Mouse (Mus musculus) v-Abl transformed pro-B cells (cell line): ENCODE results near the gene Zdhhc16.
"Not testable (repeated sequence)": the region's sequence is repeated elsewhere in the genome, so short reads cannot be mapped to it uniquely, and the experiment has no call there.

Experiments
- in situ Hi-C, 2 experiments: fragments of 400-800 bp; cut with MboI; formaldehyde crosslinking; loops; one replicate each; pipeline ENCODE4 v1.15.1; 2025; ENCODE audit not compliant: unreplicated experiment in 2 of 2

Zdhhc16 gene

DNA sequence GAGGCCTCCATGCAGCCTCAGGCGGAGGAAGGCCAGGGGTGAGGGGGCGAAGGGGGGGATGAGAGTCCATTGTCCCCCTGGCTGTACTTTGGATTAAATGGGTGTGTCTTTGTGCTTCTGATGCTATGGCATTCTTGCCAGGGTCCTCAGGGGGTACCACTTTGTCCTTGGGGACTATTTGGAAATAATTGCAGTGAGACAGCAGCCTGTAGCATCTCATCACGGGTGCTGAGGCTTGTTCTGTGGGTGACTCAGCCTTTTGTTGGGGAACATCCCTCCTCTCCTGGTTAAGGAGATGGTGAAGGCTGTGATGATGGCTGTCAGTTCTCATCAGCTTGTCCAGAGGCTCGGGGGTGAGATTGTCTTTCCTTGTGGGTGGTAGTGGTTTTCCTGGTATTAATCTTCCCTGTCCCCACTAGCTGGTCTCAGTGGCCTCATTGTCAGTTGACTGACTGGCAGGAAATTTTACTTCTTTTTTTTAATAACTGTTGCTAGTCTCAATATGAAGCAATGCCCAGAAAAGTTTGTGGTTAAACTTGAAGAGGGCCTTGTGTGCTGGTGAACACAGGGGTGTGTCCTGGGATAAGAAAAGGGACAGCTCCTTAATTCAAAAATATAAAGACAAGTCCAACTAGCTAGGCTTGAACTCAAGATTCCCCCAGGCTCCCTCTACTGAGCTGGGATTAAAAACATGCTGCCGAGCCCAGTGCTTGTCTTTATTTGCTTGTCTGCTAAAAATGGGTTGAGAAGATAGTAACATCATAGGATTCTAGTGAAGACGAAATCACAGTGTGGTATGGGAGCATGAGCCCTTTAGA, 19.3 kb upstream of the Zdhhc16 start:
- in situ Hi-C loops = no loop called here

DNA sequence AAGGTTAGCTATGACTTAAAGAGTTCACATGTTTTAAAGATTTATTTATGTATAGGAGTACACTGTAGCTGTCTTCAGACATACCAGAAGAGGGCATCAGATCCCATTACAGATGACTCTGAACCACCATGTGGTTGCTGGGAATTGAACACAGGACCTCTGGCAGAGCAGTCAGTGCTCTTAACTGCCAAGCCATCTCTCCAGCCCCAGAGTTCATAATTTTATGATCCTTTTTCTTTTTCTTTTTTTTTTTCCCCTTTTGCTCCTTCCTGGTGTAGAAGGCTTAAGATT, 18.7 kb upstream of the Zdhhc16 start:
- in situ Hi-C loops = not testable (repeated sequence)

DNA sequence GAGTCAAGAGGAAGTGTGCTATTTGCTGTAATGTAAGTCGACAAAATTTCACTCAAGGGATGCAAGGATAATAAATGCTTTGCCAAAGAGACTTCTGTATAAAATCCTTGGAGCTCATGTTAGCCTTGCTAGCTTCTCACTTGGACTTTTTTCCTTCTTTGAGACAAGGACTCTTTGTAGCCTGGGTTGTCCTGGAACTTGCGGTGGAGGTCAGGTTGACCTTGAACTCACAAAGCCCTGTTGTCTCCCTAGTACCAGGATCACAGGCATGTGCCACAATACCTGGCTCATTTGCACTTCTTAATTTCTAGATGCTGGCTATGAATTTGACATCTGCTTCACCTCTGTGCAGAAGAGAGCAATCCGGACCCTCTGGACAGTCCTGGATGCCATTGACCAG, 18.0 kb upstream of the Zdhhc16 start:
- in situ Hi-C loops = no loop called here

DNA sequence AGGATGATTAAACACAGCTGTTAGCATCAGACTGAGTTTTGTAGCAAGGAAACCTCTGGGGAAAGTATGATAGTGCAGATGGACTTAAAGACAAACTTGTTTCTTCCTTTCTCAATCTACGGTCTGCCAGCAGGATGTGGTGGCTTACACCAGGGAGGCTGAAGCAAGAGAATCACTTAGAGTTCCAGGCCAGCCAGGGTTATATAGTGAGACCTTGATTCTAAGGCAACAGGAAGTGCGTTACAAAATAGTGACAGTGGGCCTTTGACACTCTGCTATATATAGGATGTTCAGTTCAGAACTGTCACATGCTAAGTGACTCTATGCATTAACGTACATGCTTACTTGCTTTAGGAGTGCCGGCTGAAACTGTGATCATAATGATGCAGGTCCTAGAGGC, 16.4 kb upstream of the Zdhhc16 start:
- in situ Hi-C loops = no loop called here

DNA sequence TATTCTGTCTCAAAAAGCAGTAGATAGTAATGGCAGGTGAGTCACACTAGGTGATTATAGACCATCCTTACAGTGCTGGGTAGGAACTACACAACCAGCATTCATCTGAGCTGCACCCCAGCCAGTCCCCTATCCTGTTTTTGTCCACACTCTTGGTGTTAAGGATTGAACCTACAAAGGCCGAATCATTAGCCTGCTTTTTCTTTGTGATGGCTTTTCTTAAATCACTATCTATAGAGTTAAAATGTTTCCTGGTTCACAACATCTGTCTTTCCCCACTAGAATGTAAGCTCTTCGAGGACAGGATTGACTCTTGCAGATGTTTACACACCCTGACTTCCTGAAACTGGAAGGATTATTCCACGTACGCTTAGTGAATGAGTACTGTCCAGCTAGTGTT, 13.8 kb upstream of the Zdhhc16 start:
- in situ Hi-C loops = no loop called here

DNA sequence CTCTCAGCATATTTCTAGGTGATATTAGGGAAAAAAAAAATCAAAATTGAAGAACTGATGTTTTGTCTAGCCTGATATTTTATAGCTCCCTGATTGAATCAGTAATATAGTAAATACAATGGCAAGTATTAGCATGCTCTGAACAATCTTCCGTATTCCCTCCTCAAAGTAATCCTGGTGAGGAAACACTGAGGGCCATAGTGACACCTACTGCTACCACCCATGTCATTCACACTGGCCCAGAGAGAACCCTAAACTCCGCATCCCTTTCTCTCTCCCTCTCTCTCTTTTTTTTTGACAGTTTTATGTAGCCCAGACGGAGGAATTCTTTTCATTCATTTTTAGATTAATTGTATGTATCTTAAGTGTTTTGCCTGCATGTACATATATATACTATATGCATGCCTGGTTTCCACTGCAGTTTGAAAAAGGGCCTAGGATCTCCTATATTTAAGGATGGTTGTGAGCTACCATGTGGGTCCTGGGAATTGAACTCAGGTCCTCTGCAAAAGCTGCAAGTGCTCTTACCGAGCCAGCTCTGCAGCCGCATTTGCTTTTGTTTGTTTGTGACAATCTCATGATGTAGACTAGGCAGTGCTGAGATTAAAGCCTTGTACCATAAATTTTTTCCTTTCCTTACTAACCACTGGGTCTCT, 12.7 kb upstream of the Zdhhc16 start:
- in situ Hi-C loops = no loop called here

DNA sequence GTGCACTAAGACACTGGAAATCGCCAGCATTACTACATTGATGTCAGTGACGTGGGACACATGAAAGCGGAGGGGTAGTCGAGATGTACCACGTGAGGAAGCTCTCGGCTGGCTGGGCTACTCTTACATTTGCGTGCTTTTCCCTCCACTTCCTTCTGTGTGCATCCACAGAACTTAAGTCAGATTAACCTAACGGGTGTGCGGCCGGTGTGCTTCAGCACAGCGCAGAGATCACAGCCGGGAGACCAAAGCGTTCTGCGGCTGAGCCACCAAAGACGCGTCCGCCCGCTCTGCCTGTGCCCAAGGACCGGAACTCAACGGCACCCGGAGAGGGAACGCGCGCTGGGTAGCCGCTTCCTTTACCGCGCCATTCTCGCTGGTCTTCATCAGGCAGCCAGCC, 594 bp upstream of the Zdhhc16 start:
- in situ Hi-C loops = loop anchor here in 1 of 2 experiments (10.0 kb wide), 1 partner anchor 128 kb away; the partner anchor contains the start of gene Arhgap19

DNA sequence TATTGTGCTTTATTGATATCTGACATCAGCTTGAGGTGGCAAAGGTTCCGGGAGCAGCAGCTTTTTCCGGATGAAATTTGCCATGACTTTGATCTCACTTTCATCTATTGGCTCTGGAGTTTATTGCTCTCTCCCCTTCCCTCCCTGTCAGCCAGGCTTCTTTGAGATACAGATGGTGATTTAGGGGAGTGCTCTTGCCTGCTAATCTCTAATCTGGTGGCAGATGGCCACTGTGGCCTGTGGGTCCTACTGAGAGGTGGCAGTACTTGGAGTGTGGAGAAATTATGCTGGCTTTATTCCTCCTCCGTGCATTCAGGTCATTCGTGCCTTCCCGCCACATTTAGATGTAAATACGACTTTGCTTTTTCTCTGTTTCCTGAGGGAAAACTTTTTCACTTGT, 844 bp downstream of the Zdhhc16 start:
- in situ Hi-C loops = loop anchor here in 1 of 2 experiments (10.0 kb wide), 1 partner anchor 129 kb away; the partner anchor contains the start of gene Arhgap19

DNA sequence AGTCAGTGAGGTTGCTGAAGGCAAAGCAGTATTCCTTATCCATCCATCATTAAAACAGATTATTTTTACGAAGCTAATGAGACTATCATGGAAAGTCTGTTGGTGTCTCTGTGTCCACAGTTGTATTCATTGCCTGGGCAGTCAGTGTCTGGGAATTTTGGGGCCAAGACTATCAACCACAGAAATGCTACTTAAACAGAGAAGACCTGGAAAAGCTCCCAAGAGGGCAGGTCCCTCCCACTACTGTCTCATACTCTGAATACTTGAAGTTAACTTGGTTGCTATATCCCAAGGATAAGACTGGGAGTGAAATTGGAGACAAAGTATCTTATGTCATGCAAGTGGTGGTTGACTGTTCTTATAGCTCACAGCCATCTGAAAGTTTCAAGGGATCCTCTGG, 2.6 kb downstream of the Zdhhc16 start:
- in situ Hi-C loops = loop anchor here in 1 of 2 experiments (10.0 kb wide), 1 partner anchor 131 kb away; the partner anchor contains the start of gene Arhgap19

DNA sequence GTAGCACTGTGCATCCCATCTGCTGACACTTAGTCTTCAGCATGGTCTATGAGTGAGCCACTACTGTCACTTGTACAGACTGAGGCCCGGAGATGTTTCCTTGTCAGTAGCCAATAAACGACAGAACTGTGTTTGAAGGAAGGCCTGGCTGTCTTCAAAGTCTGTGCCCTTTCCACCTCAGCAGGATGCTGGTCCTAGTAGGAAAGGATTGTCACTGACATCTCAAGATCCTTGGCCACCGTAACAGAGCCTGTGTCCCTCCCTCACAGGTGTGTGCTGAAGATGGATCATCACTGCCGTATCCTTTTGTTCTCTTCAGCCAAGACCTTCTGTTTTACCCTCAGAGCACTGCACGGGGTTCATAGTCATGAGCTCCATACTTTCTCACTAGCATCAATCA, 5.3 kb downstream of the Zdhhc16 start:
- in situ Hi-C loops = loop anchor here in 1 of 2 experiments (10.0 kb wide), 1 partner anchor 134 kb away; the partner anchor contains the start of gene Arhgap19

DNA sequence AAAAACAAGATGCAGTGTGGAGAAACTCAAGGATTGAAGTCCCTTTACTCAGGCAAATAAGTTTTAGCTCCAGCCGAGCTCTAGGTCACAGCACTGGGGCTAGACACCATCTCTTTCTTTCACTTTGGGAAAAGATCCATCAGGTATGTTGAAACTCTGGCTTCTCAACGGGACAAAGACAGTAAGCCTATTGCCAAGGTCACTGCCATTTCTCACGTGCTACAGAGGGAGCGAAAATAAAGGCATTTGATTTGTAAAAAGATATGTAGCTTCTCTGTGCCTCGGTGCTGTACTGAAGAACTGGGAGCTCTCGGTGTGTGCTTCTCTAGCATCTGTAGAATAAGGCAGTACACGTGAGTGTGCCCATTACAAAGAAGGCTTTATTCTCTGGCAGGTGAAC, 10.6 kb downstream of the Zdhhc16 start:
- in situ Hi-C loops = no loop called here

DNA sequence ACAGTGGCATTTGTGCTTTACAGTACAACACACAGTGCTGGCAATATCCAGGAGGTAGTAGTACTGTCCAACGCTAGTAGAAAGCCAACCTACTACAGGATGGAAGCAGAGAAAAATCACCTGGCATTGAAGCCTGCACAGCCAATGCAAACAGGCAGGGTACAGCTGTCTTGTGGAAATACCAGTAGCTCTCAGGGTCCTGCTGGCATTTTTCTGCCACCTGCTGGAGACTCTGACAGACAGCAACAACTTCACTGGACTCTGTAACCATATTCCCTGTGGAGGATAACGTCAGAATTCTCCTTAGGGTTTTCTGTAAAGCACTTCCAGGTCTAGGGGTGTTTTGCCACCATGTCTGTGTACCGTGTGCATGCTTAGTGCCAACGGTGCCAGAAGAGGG, 19.0 kb downstream of the Zdhhc16 start:
- in situ Hi-C loops = no loop called here

DNA sequence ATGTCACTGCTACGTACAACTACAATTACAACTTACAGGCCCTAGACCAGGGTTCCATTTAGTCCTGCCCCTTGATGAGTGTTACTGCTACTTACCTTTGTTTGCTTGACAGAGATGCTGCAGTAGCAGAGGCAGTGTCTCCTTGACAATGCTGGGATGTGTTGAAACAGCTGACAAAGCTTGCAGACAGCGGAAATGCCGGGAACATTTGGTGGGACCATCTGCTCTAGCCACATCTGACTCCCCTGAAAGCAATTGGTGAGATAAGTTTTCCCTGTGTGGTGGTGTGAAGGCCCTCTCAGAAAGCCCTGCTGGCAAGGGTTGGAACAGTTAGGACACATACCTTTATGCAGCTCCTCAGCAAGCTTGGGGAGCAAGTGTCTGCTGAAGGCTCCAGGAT, 20.3 kb downstream of the Zdhhc16 start:
- in situ Hi-C loops = no loop called here

DNA sequence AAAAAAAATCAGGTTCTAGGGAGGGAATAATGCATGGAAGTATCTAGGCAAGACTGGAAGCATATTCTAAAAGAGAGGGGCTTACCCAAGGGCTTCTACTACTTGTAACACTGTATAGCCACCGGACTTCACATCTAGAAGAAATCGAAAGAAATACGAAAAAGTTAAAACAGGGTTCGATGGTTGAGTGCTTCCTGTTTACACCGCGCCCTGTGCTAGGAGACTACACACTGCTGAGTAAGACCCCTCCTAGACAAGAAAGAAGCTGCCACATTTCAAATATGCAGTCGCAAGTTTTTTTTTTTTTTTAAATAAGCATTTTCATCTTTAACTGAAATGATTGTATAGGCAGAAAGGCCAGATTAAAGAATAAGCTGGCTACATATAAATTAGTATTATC, 36.3 kb downstream of the Zdhhc16 start:
- in situ Hi-C loops = no loop called here

DNA sequence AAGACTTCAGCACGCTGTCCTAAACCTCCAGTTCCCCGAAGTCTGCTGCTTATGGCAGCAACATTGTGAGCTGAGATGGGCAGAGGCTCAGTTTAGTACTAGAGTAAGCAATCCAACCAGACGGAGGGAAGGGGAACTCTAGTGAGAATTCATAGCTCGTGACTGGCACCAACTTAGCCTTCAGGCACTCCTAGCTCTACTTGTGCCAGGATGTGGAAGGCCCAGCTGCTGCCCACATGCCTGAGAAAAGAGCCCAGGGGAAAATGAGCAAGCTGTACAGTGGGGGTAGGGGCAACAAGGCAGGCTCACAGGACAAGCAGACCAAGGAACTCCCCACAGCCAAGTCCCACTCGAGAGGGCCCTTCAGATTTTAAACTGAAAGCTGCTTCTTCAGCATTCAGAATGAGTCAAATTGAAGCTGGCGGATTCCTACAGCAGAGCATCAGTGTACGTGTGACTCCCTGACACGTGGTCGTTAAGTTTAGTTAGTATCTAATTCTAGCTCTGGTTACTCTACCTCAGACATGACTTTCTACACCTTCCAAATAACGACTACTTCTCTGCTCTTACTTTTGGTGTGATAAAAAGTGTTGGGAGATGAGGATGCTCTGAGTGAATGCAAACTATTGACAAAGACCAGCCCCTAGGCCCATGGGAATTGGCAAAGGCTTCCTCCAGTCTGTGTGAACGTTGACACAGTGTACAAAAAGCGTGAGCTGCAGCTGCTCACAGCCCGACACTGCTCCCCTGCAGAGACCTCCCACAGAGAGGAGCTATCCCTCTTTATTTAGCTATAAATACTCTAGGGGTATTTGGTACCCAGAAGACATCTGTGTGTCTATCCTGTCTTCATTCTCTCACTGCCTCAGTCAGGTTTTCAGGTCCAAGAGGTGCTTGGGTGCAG, 40.9 kb downstream of the Zdhhc16 start:
- in situ Hi-C loops = no loop called here

DNA sequence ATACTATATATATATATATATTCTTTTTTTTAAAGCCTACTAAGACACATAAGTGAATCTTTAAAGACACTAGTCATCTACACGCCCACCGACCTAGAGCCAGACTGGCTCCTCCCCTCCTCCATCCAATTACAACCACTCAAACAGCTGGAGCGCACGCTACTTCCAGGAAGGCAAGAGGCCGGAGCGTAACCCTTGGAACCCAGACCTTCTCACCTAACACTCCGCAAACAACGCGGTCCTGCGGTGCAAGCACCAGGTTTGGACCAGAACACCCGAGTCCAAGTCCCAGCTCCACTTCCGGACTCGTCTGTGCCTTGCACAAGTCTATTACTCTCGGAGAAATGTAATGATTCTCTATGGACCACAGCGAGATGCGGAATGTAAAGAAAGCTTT, 47.1 kb downstream of the Zdhhc16 start:
- in situ Hi-C loops = no loop called here

DNA sequence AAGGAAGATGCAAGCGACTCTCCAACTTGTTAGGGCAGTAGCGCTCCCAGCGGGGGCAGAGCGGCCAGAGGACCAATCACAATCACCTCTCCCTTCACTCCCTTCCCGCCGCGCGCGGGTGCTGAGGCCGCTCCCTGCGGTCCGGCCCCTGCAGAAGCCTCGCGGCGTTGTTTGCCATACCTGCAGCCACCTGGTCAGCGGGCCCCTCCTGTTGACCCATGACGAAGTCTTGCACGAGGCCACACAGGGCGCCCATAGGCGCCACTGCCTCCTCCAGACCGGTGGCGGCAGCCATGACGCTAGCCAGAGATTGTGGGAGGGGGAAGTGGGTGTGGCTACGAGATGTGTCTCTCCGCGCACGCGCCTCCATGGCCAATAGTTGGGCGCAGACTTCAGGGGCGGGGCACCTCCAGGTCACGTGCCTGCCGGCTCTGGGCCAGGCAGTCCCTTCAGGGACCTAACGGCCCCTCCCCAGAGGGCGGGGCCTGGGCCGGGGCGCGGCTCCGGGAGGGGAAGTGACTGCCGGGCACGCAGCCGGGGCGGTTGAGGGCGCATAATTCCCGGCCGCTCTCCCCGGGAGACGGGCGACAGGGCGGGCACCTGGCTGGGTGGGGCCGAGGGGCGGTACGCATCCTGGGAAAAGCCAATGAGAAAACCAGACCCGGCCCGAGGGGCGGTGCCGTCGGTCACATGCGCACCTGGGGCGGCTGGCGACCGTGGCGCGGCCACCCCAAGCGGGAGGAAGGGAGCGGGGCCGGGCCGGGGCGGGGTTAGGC, 47.7 kb downstream of the Zdhhc16 start, which contains the start of gene Mms19:
Gene Mms19, minus strand, starts transcription at position 339 of the 776 bp plus-strand sequence.
- in situ Hi-C loops = no loop called here

DNA sequence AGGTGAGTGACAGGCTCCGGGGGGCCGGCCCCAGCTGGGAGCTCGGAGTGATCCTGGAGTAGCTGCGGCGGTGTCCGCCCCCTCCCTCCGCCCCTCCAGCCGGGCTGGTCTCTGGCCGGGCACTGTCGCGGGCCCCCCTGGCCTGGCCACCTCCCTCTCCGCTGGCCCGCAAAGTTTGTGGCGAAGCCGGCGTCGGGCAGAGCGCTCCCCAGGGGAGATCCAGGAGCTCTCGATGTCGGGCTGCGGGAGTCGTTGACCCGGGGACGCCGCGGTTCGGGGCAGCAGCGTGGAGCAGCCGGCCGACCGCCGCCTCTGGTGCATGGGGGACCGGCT, 48.3 kb downstream of the Zdhhc16 start, which contains the start of gene Ubtd1:
Gene Ubtd1, plus strand, starts transcription at position 169 of the 333 bp plus-strand sequence.
- in situ Hi-C loops = no loop called here

DNA sequence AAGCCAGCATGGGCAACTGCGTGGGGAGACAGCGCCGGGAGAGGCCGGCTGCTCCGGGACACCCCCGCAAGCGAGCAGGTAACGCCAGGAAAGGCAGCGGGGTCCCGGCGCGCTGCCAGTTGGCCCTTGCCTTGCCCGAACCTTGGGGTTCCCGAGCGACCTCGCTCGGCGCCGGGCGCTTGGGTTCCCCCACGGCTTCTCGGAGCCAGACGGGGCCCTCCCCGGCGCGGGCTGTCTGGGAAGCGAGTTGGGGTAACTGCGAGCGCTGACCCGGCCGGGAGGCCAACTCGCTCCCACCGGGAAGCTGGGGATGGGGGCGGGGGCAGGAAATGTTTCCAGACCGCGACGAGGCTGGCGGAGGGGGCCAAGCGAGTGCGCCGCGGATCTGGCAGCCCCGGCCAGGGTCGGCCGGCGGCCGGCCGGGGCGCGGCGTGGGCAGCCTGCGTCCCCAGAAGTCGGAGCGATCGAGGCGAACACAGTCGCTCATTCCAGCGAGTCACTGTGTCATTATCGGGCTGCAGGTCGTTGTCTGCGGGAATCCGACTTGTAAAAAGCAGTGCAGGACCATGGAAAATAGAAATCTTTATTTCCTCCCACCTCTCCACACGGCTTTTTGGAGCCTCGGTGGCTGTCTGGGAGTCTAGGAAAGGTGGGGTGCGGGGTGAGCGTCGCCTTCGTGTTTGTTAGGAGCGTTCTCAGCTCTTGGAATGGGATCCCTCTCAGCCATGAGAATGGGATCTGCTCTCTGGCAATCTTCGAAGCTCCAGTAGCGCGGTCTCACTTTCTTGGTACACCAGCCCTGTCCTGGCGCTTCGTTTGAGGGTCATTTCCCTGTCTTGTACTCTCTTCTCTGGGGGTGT, 48.9 kb downstream of the Zdhhc16 start:
- in situ Hi-C loops = no loop called here
